Mouse (Mus musculus) neural tube, embryonic 11.5 days (tissue): ENCODE data around the gene Ttll3. TPM values are rescaled to one million over a fixed set of nuclear protein-coding genes. Genes with fewer than 3 reads are reported as not detected.
A peak's percentile ranks its signal among the peaks of the same experiment; 100 is the strongest.

ENCODE experiments used
- ATAC-seq: fragments of 200-750 bp; cut with Nextera tagmentation; 2 replicates; pipeline ENCODE4 v1.8.0; 2017; ENCODE audit warnings: moderate number of reproducible peaks, mild to moderate bottlenecking, moderate TSS enrichment, moderate library complexity; ENCODE audit not compliant: insufficient read depth, low FRiP score, low TSS enrichment
- DNase-seq: peaks from one replicate; pipeline ENCODE4 v3.0.0-alpha.2; 2015; ENCODE audit warnings: low spot score
- H3K27ac ChIP-seq: fragments of 300-500 bp; sonication (generic); 2 replicates; pipeline ENCODE4 v1.5.1; 2014; ENCODE audit warnings: low read depth, mild to moderate bottlenecking, low read length
- H3K27me3 ChIP-seq: fragments of 300-500 bp; sonication (generic); 2 replicates; pipeline ENCODE4 v1.6.1; 2014; ENCODE audit warnings: mild to moderate bottlenecking, low read length, mixed read lengths; ENCODE audit not compliant: control insufficient read depth, insufficient read depth
- H3K36me3 ChIP-seq: fragments of 300-500 bp; sonication (generic); 2 replicates; pipeline ENCODE4 v1.6.1; 2014; ENCODE audit warnings: mild to moderate bottlenecking, low read length, moderate library complexity, mixed read lengths; ENCODE audit not compliant: control insufficient read depth, insufficient read depth
- H3K4me1 ChIP-seq: fragments of 300-500 bp; sonication (generic); 2 replicates; pipeline ENCODE4 v1.6.1; 2014; ENCODE audit warnings: low read length, mixed read lengths; ENCODE audit not compliant: control insufficient read depth, insufficient read depth
- H3K4me2 ChIP-seq: fragments of 300-500 bp; sonication (generic); 2 replicates; pipeline ENCODE4 v1.6.1; 2014; ENCODE audit warnings: low read depth, mild to moderate bottlenecking, moderate library complexity
- H3K4me3 ChIP-seq: fragments of 300-500 bp; sonication (generic); 2 replicates; pipeline ENCODE4 v1.5.1; 2014; ENCODE audit warnings: low read depth, low read length
- H3K9ac ChIP-seq: fragments of 300-500 bp; sonication (generic); 2 replicates; pipeline ENCODE4 v1.6.1; 2014; ENCODE audit warnings: mild to moderate bottlenecking, low read length
- H3K9me3 ChIP-seq: fragments of 300-500 bp; sonication (generic); 2 replicates; pipeline ENCODE4 v1.6.1; 2016; ENCODE audit warnings: low read length; ENCODE audit not compliant: control insufficient read depth
- WGBS: fragments of 180-500 bp; shearing (Covaris S2); extraction: QIAGEN DNeasy Blood & Tissue Kit; methylation state at CpG from one replicate; pipeline ENCODE4 v1.1.7; 2014; 5-methylcytosine and 5-hydroxymethylcytosine counted together
- polyA plus RNA-seq: library from polyadenylated mRNA; unstranded; fragments of >200 nt; fragmentation: Nextera tagmentation; extraction: Ambion mirVana; gene quantifications from 2 replicates; pipeline ENCODE4 v1.2.1, GENCODE M21; 2014

The Ttll3 gene
- polyA plus RNA-seq, 1 experiment from 2014 or later: 3.4 TPM

DNA sequence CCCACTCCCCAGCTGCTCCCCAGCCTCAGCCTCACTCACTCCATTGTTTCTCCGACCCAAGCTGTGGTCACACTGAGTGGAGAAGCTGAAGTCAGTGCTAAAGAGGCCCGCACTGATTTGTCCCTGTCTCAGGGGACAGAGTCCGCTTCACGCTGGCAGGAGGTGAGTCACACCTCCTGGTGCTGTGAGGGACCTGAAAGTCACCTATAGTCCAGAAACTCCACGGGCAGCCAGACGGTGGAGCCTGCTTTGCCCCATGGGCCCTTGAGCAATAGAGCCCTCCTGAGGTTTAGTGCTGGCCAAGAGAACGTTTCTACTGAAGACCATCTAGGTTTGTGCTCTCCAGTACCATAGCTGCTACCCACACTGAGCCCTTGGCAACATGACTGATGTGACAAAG is 45.6 kb downstream of the Ttll3 start:
- H3K9me3 ChIP-seq: no peaks in the 10 kb centered on the region
- no peaks in the 10 kb centered on the region for H3K4me1 ChIP-seq
- H3K36me3 ChIP-seq: no peaks in the 10 kb centered on the region
- H3K27ac ChIP-seq: no peak overlapping the region
- 76% methylated on average over 7 of the region's 7 CpGs for WGBS
- no peaks in the 10 kb centered on the region for H3K27me3 ChIP-seq
- H3K4me3 ChIP-seq: no peak overlapping the region
- DNase-seq (no peak), ATAC-seq (no peak)
- H3K9ac ChIP-seq: no peak overlapping the region
- H3K4me2 ChIP-seq: no peak overlapping the region

DNA sequence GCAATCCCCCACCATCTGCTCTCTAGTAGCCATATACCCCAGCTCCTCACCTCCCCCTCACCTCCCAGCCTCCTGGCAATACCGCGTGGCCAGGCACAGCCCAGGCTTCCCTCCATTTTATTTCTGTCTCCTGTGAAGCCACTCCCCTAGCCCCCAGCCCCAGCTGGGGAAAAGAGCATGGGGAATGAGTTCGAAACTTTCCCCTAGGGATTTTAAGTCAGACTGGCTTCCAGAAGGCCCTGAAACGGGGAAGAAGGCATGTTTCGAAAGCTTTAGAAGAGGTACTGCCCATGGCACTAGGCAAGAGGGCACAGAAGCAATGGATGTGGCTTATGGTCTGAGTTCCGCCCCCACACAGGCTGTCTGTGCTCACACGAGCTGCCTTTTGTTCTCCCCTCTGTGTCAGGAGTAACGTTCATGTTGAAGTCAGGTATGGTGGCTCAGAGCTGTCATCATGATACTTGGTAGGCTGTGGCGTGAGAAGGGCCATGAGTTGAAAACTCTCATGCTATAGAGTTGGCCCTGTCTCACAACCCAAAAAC is 46.7 kb downstream of the Ttll3 start, which contains the start of gene Cidec:
TSS of gene Cidec (minus strand) at position 97 of the 542 bp plus-strand sequence.
- no peak within 1 kb of the TSS for H3K27ac ChIP-seq
- H3K4me1 ChIP-seq: no peaks in the 10 kb centered on the region
- 74% methylated on average over 9 of the region's 9 CpGs for WGBS
- H3K36me3 ChIP-seq: no peaks in the 10 kb centered on the region
- no peaks in the 10 kb centered on the region for H3K27me3 ChIP-seq
- ATAC-seq: no peak
- H3K4me3 ChIP-seq: no peak within 1 kb of the TSS
- no peak for DNase-seq
- H3K9ac ChIP-seq: no peak within 1 kb of the TSS
- no peaks in the 10 kb centered on the region for H3K9me3 ChIP-seq
- H3K4me2 ChIP-seq: no peak within 1 kb of the TSS

DNA sequence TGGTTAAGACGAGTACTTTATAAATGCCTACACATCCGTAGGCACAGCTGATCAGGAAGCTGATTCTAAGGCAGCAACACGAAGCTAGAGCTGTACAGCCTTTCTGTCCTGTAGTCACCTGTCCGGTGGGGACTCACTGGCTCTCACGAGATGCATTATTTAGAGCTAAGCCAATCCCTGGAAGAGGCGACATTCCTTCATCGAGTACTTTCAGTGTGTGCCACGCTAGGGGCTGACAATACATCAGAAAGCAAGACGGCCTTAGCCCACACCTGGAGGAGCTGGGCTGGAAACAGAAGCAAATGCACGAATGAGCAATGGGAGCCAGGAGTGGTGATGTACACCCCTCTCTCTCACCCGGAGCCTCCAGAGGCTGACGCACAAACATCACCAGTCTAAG is 48.1 kb downstream of the Ttll3 start:
- Histone ChIP-seq H3K27ac (no peak overlapping the region), H3K4me1 (no peaks in the 10 kb centered on the region), H3K27me3 (no peaks in the 10 kb centered on the region), H3K9me3 (no peaks in the 10 kb centered on the region), H3K4me3 (no peak overlapping the region), H3K36me3 (no peaks in the 10 kb centered on the region), H3K9ac (no peak overlapping the region), H3K4me2 (no peak overlapping the region)
- DNase-seq (no peak), ATAC-seq (no peak)
- WGBS: 78% methylated on average over 12 of the region's 12 CpGs

DNA sequence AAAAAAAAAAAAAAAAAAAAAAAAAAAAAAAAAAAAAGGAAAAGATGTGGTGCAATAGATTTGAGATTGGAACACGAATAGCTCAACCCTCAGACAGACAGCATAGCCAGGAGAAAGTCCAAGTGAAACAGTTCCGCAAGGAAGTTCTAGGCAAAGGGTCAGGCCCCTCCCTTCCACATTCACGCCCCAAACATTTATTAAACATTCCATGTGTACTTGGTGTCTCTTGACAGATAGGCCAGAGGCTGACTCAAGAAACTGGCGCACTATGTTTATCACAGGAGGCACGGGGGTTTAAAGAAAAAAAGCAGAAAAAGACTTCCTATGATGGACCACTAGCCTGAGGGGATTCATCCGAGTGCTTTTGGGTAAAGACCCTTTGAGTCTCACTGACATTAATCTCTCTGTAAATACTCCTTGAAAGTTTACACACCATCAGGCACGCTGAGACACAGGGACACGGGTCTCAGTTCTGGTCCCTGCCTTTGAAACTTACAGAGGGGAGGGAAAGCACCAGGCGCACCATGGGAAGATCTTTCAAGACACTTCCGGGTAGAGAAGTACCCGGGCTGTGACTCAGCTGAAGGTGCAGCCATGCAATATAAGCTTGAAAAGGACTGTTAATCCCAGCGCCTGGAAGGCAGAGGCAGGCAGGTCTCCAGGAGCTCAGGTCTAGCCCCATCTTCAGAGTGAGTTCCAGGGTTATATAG is 49.8 kb downstream of the Ttll3 start:
- H3K9me3 ChIP-seq: no peaks in the 10 kb centered on the region
- ATAC-seq (no peak), DNase-seq (no peak)
- H3K36me3 ChIP-seq: no peaks in the 10 kb centered on the region
- H3K4me3 ChIP-seq: no peak overlapping the region
- H3K4me2 ChIP-seq: no peak overlapping the region
- no peak overlapping the region for H3K9ac ChIP-seq
- H3K27ac ChIP-seq: no peak overlapping the region
- 68% methylated on average over 12 of the region's 12 CpGs for WGBS
- H3K27me3 ChIP-seq: no peaks in the 10 kb centered on the region
- peaks cover 5% of the 10 kb centered on the region; the same call in 1 of the 2 replicates for H3K4me1 ChIP-seq

DNA sequence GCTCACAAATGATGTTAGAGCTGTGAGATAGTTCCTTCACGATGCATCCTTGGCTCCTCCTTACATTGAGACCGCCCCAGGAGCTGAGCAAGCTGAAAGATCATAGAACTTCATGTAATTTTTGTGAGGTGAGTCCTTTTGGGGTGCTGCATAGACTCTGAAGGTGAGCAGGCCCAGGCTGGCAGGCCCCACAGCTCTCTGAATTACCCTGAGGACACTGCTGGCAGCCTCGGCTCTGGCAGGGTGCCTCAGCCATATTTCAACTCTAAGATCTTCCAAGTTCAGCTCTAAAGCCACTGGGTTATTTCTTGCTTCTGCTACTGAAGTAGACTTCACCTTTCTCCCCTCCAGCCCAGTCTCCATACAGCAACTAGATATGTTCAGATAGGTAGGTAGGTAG is 51.6 kb downstream of the Ttll3 start:
- H3K27ac ChIP-seq: no peak overlapping the region
- DNase-seq: no peak
- H3K4me1 ChIP-seq: peaks cover 5% of the 10 kb centered on the region; the same call in 1 of the 2 replicates
- H3K9ac ChIP-seq: no peak overlapping the region
- H3K36me3 ChIP-seq: no peaks in the 10 kb centered on the region
- ATAC-seq: no peak
- no peaks in the 10 kb centered on the region for H3K9me3 ChIP-seq
- no peak overlapping the region for H3K4me3 ChIP-seq
- 89% methylated on average over 3 of the region's 3 CpGs for WGBS
- H3K27me3 ChIP-seq: no peaks in the 10 kb centered on the region
- no peak overlapping the region for H3K4me2 ChIP-seq

DNA sequence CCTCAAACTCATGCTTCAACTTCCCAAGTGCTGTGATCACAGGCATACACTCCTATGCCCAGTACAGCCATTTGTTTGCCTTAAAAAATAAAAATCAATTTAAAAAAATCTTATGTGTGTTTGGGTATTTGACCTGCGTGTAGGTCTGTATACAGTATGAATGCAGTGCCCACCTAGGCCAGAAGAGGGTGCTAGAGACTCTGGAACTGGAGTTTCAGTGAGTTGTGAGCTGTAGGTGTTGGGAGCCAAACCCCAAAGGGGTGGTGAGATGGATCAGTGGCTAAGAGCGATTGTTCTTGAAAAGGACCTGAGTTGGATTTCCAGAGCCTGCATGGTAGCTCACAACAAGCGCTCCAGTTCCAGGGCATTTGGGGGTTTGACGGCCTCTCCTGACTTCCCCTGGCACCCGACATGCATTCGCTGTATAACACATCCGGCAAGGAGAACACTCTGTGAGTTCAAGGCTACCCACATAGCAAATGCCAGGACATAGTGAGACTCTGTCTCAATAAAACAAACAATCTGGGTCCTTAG is 52.2 kb downstream of the Ttll3 start:
- H3K27me3 ChIP-seq: no peaks in the 10 kb centered on the region

DNA sequence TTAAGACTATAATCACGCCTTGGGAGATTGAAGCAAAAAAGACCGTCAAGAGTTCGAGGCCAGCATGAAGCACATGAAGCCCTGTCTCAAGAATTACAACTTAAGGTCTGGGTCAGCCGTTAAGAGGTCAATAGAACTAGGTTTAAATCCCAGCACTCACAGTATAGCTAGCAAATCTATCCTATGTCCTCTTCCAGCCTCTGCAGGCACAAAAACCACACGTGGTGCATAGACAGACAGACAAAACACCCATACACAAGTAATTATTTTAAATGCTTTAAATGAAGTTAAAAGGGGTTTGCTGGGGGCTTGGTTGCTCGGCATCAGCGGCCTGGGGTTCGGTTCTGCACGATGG is 53.0 kb downstream of the Ttll3 start:
- WGBS: 43% methylated on average over 9 of the region's 9 CpGs

More for the DNA sequence above, 52.2 kb downstream of the Ttll3 start:
- Histone ChIP-seq H3K4me1 (peaks cover 5% of the 10 kb centered on the region; the same call in 1 of the 2 replicates), H3K9me3 (no peaks in the 10 kb centered on the region), H3K36me3 (no peaks in the 10 kb centered on the region), H3K4me2 (no peak overlapping the region), H3K9ac (no peak overlapping the region), H3K4me3 (no peak overlapping the region), H3K27ac (no peak overlapping the region)
- ATAC-seq (no peak), DNase-seq (peak; percentile 80)
- WGBS: 56% methylated on average over 7 of the region's 7 CpGs

DNA sequence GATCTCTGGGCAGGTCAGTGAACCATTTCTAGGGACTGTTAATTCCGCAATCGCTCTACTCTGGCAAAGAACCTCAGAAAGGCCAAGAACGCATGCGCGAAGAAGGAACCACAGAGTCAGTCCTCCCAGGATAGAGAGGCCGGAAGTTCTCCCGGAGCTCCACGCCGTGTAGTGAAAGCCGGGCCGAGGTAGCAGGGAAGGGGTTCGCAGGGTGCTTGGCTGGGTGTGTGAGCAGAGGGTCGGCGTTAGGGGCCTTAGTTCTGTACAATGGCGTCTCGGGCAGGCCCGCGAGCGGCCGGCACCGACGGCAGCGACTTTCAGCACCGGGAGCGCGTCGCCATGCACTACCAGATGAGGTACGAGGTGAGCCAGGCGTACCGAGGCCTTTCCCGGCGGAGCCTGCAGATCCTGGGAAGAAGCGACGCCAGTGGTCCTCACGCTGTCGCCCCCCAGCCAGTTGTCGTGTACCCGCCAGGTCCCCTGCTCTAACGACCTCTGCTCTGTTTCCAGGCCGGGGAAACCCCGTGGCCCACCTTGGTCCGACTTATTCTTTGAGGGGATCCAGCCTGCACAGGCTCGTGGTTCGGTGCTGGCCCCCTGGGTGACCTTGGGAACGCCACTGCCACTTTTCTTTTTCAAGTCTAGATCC is 53.5 kb downstream of the Ttll3 start, which contains the start of gene Jagn1:
TSS of gene Jagn1 (plus strand) at position 128 of the 649 bp plus-strand sequence.
- Histone ChIP-seq H3K9me3 (no peaks in the 10 kb centered on the region), H3K27me3 (no peaks in the 10 kb centered on the region), H3K27ac (peak within 1 kb of the TSS; percentile 39; the same call in 1 of the 2 replicates), H3K36me3 (peaks cover 7% of the 10 kb centered on the region), H3K4me3 (peak within 1 kb of the TSS; percentile 81), H3K9ac (peak within 1 kb of the TSS; percentile 84), H3K4me2 (peak within 1 kb of the TSS; percentile 81), H3K4me1 (peaks cover 5% of the 10 kb centered on the region; the same call in 1 of the 2 replicates)
- ATAC-seq: peak; percentile 92
- WGBS: 1% methylated on average over 45 of the region's 45 CpGs
- peak; percentile 95 for DNase-seq

More for the DNA sequence above, 53.0 kb downstream of the Ttll3 start:
- peak overlapping the region; percentile 84 for H3K9ac ChIP-seq
- no peak for DNase-seq
- peaks cover 5% of the 10 kb centered on the region; the same call in 1 of the 2 replicates for H3K4me1 ChIP-seq
- no peaks in the 10 kb centered on the region for H3K9me3 ChIP-seq
- H3K27ac ChIP-seq: no peak overlapping the region
- peak overlapping the region; percentile 50 for H3K4me2 ChIP-seq
- peak overlapping the region; percentile 81 for H3K4me3 ChIP-seq
- peak; percentile 32; the same call in 1 of the 2 replicates for ATAC-seq
- H3K27me3 ChIP-seq: no peaks in the 10 kb centered on the region
- peaks cover 2% of the 10 kb centered on the region for H3K36me3 ChIP-seq
